Mouse (Mus musculus): ENCODE results near the gene Olfr735. TPM values are rescaled to one million over a fixed set of nuclear protein-coding genes. Genes with fewer than 3 reads are reported as not detected.

Olfr735 gene
- not detected in 2 replicates for polyA plus RNA-seq (2015; fragmentation: Nextera tagmentation; extraction: Ambion mirVana)

GRCm38 (mm10) chr14:50348796-50349195 lies at the start of gene Olfr735:
Gene Olfr735, minus strand, starts transcription at chr14:50348872.
- no peaks in the 10 kb centered on the region for H3K36me3 ChIP-seq
- WGBS, result 84% methylated on average over 2 of the region's 2 CpGs
- H3K4me2 ChIP-seq, result no peak within 1 kb of the TSS
- no peak within 1 kb of the TSS for H3K27ac ChIP-seq
- ATAC-seq (ENCODE audit: insufficient number of reproducible peaks, low FRiP score, low TSS enrichment, low read depth), result no peak
- no peaks in the 10 kb centered on the region for H3K27me3 ChIP-seq
- no peaks in the 10 kb centered on the region for H3K9me3 ChIP-seq
- H3K4me1 ChIP-seq, result no peaks in the 10 kb centered on the region
- no peak within 1 kb of the TSS for H3K9ac ChIP-seq
- H3K4me3 ChIP-seq, result no peak within 1 kb of the TSS

DNA sequence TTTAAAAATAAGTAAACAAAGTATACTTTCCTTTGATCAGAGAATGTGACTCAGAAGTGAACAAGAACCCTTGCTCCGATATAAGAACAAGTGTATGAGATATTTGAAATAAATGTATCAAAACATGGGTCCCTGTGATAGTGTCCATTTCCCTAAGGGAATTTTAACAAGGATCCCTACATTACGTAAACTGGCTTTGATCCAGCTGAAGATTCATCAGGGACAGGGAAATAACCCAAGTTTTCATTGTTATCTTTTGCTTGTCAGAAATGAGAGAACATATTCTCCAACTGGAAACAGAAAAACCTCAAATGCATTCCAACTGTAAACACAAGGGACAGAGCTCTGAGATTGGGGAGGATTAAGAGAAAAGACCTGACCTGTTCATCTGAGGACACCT lies 32.2 kb upstream of the Olfr735 start, which contains the start of gene Olfr736:
Gene Olfr736 (plus strand): TSS at position 301 of the 400 bp plus-strand sequence.
- Histone ChIP-seq H3K27me3 (no peaks in the 10 kb centered on the region), H3K4me3 (no peak within 1 kb of the TSS), H3K27ac (no peak within 1 kb of the TSS), H3K36me3 (no peaks in the 10 kb centered on the region), H3K9ac (no peak within 1 kb of the TSS), H3K4me1 (no peaks in the 10 kb centered on the region), H3K9me3 (no peaks in the 10 kb centered on the region), H3K4me2 (no peak within 1 kb of the TSS)
- 78% methylated on average over 2 of the region's 2 CpGs for WGBS
- no peak for ATAC-seq (ENCODE audit: insufficient number of reproducible peaks, low FRiP score, low TSS enrichment, low read depth)

DNA sequence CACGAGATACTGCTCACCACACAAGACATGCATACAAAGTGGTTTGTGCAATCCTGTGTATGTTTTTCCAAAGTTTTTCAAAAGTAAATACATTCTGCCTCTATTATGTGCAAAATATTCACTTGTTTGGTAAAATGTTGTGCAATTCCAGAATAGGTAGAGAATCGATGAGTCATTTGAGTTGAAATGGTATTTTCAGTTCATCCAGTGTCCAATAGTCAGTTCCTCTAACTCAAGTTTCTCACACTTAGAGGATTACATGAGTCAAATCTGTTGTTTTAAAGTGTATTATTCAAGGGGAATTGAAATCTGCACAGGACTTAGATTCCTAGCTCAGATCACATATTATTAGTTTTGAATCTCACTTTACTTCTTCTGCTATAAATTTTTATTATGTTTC lies 14.9 kb upstream of the Olfr735 start:
- Histone ChIP-seq H3K9ac (no peak overlapping the region), H3K27me3 (no peaks in the 10 kb centered on the region), H3K4me3 (no peak overlapping the region), H3K4me2 (no peak overlapping the region), H3K9me3 (no peaks in the 10 kb centered on the region), H3K4me1 (no peaks in the 10 kb centered on the region), H3K27ac (no peak overlapping the region), H3K36me3 (no peaks in the 10 kb centered on the region)
- WGBS, result 80% methylated on average over 2 of the region's 2 CpGs
- ATAC-seq (ENCODE audit: insufficient number of reproducible peaks, low FRiP score, low TSS enrichment, low read depth), result no peak

GRCm38 (mm10) chr14:50360480-50360879 lies 11.8 kb upstream of the Olfr735 start:
- H3K4me3 ChIP-seq, result no peak overlapping the region
- no peak overlapping the region for H3K4me2 ChIP-seq
- H3K9me3 ChIP-seq, result no peaks in the 10 kb centered on the region
- H3K9ac ChIP-seq, result no peak overlapping the region
- ATAC-seq (ENCODE audit: insufficient number of reproducible peaks, low FRiP score, low TSS enrichment, low read depth), result no peak
- H3K27me3 ChIP-seq, result no peaks in the 10 kb centered on the region
- H3K36me3 ChIP-seq, result no peaks in the 10 kb centered on the region
- 83% methylated on average over 3 of the region's 3 CpGs for WGBS
- H3K4me1 ChIP-seq, result no peaks in the 10 kb centered on the region
- H3K27ac ChIP-seq, result no peak overlapping the region

GRCm38 (mm10) chr14:50357593-50357992 lies 8.9 kb upstream of the Olfr735 start, which contains the start of gene Tlr11:
Gene Tlr11, plus strand, starts transcription at chr14:50357914.
- H3K9ac ChIP-seq, result no peak within 1 kb of the TSS
- H3K36me3 ChIP-seq, result no peaks in the 10 kb centered on the region
- H3K9me3 ChIP-seq, result no peaks in the 10 kb centered on the region
- H3K4me2 ChIP-seq, result no peak within 1 kb of the TSS
- 73% methylated on average over 2 of the region's 2 CpGs for WGBS
- no peak within 1 kb of the TSS for H3K4me3 ChIP-seq
- no peak for ATAC-seq (ENCODE audit: insufficient number of reproducible peaks, low FRiP score, low TSS enrichment, low read depth)
- H3K27me3 ChIP-seq, result no peaks in the 10 kb centered on the region
- H3K27ac ChIP-seq, result no peak within 1 kb of the TSS
- H3K4me1 ChIP-seq, result no peaks in the 10 kb centered on the region

- Histone ChIP-seq H3K9me3 (no peaks in the 10 kb centered on the region), H3K4me1 (no peaks in the 10 kb centered on the region), H3K4me2 (no peak overlapping the region), H3K27me3 (no peaks in the 10 kb centered on the region), H3K36me3 (no peaks in the 10 kb centered on the region), H3K9ac (no peak overlapping the region), H3K4me3 (no peak overlapping the region), H3K27ac (no peak overlapping the region)
- 78% methylated on average over 2 of the region's 2 CpGs for WGBS
- ATAC-seq (ENCODE audit: insufficient number of reproducible peaks, low FRiP score, low TSS enrichment, low read depth), result no peak
Measured at GRCm38 (mm10) chr14:50356725-50357124, 8.1 kb upstream of the Olfr735 start.

DNA sequence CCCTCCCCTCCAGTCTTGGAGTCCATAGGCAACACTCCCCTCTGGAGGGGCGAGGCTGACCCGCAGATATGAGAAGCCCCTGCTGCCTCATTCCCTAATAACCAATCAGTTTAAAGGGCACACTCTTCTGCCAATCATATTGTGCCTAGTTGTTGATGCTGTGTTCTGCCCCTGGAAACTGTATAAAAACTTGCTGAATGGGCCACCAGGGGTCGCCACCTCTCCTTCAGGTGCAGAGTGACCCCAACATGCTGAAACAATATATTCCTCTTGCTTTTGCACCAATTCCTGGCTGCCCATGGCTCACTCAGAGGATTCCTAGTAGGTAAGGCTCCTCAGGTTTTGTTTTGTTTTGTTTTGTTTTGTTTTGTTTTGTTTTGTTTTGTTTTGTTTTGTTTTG lies 3.8 kb upstream of the Olfr735 start:
- Histone ChIP-seq H3K36me3 (no peaks in the 10 kb centered on the region), H3K9ac (no peak overlapping the region), H3K27ac (no peak overlapping the region), H3K27me3 (no peaks in the 10 kb centered on the region), H3K4me2 (no peak overlapping the region), H3K4me1 (no peaks in the 10 kb centered on the region), H3K4me3 (no peak overlapping the region), H3K9me3 (no peaks in the 10 kb centered on the region)
- WGBS, result 41% methylated on average over 3 of the region's 3 CpGs
- no peak for ATAC-seq (ENCODE audit: insufficient number of reproducible peaks, low FRiP score, low TSS enrichment, low read depth)

DNA sequence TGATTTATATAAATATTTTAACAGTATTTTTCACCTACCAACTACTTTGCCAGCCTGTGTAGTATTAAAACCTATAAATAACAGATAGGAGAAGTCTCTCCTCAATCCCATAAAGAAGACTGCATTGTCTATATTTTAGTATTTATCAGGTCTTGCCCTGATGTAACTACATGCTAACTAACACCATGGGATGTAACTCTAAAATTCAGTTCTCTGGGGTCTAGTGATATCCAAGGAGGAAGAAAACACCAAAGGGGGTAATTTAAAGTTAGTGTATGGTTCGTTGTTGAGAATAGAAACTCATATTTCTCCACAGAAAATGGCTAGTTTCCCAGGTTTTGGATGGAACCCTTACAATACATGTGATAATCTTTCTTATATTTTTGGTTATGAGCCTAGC lies 22.0 kb downstream of the Olfr735 start, which contains the start of gene Olfr734:
Gene Olfr734 (minus strand): TSS at position 101 of the 400 bp plus-strand sequence.
- Histone ChIP-seq H3K9me3 (no peaks in the 10 kb centered on the region), H3K27ac (no peak within 1 kb of the TSS), H3K4me3 (no peak within 1 kb of the TSS), H3K4me2 (no peak within 1 kb of the TSS), H3K9ac (no peak within 1 kb of the TSS), H3K36me3 (no peaks in the 10 kb centered on the region), H3K4me1 (no peaks in the 10 kb centered on the region), H3K27me3 (no peaks in the 10 kb centered on the region)
- WGBS, result 53% methylated on average over 1 of the region's 1 CpGs
- no peak for ATAC-seq (ENCODE audit: insufficient number of reproducible peaks, low FRiP score, low TSS enrichment, low read depth)

GRCm38 (mm10) chr14:50301422-50301821 lies 47.2 kb downstream of the Olfr735 start, which contains the start of gene Olfr733:
Gene Olfr733, minus strand, starts transcription at chr14:50301522.
- Histone ChIP-seq H3K27me3 (no peaks in the 10 kb centered on the region), H3K9me3 (no peaks in the 10 kb centered on the region), H3K27ac (no peak within 1 kb of the TSS), H3K4me2 (no peak within 1 kb of the TSS), H3K36me3 (no peaks in the 10 kb centered on the region), H3K4me1 (no peaks in the 10 kb centered on the region), H3K4me3 (no peak within 1 kb of the TSS), H3K9ac (no peak within 1 kb of the TSS)
- ATAC-seq (ENCODE audit: insufficient number of reproducible peaks, low FRiP score, low TSS enrichment, low read depth), result no peak

Other genes with a start within 250 kb of the Olfr735 start
- not detected in 2 replicates for gene Olfr727, start 225.7 kb downstream of the Olfr735 start, polyA plus RNA-seq (2015; fragmentation: Nextera tagmentation; extraction: Ambion mirVana)
- not detected in 2 replicates for gene Olfr728, start 206.2 kb downstream of the Olfr735 start, polyA plus RNA-seq (2015; fragmentation: Nextera tagmentation; extraction: Ambion mirVana)
- not detected in 2 replicates for gene Olfr729, start 196.0 kb downstream of the Olfr735 start, polyA plus RNA-seq (2015; fragmentation: Nextera tagmentation; extraction: Ambion mirVana)
- gene Olfr730, start 160.7 kb downstream of the Olfr735 start, polyA plus RNA-seq (2015; fragmentation: Nextera tagmentation; extraction: Ambion mirVana), result not detected in 2 replicates
- not detected in 2 replicates for gene Olfr731, start 107.0 kb downstream of the Olfr735 start, polyA plus RNA-seq (2015; fragmentation: Nextera tagmentation; extraction: Ambion mirVana)
- gene Olfr732, start 64.7 kb downstream of the Olfr735 start, polyA plus RNA-seq (2015; fragmentation: Nextera tagmentation; extraction: Ambion mirVana), result not detected in 2 replicates
- not detected in 2 replicates for gene Olfr733, start 47.4 kb downstream of the Olfr735 start, polyA plus RNA-seq (2015; fragmentation: Nextera tagmentation; extraction: Ambion mirVana)
- not detected in 2 replicates for gene Olfr734, start 22.1 kb downstream of the Olfr735 start, polyA plus RNA-seq (2015; fragmentation: Nextera tagmentation; extraction: Ambion mirVana)
- not detected in 2 replicates for gene Tlr11, start 9.0 kb upstream of the Olfr735 start, polyA plus RNA-seq (2015; fragmentation: Nextera tagmentation; extraction: Ambion mirVana)
- gene Olfr736, start 32.3 kb upstream of the Olfr735 start, polyA plus RNA-seq (2015; fragmentation: Nextera tagmentation; extraction: Ambion mirVana), result not detected in 2 replicates
- not detected in 2 replicates for gene Olfr738, start 58.7 kb upstream of the Olfr735 start, polyA plus RNA-seq (2015; fragmentation: Nextera tagmentation; extraction: Ambion mirVana)
- not detected in 2 replicates for gene Olfr739, start 69.8 kb upstream of the Olfr735 start, polyA plus RNA-seq (2015; fragmentation: Nextera tagmentation; extraction: Ambion mirVana)
- gene Olfr740, start 96.7 kb upstream of the Olfr735 start, polyA plus RNA-seq (2015; fragmentation: Nextera tagmentation; extraction: Ambion mirVana), result not detected in 2 replicates
- gene Olfr741, start 123.9 kb upstream of the Olfr735 start, polyA plus RNA-seq (2015; fragmentation: Nextera tagmentation; extraction: Ambion mirVana), result not detected in 2 replicates
- not detected in 2 replicates for gene Olfr742, start 154.7 kb upstream of the Olfr735 start, polyA plus RNA-seq (2015; fragmentation: Nextera tagmentation; extraction: Ambion mirVana)
- not detected in 2 replicates for gene Olfr743, start 173.0 kb upstream of the Olfr735 start, polyA plus RNA-seq (2015; fragmentation: Nextera tagmentation; extraction: Ambion mirVana)